Mouse (Mus musculus): ENCODE data around the gene Lin54. TPM values are rescaled to one million over a fixed set of nuclear protein-coding genes. Genes with fewer than 3 reads are reported as not detected.
A peak's percentile ranks its signal among the peaks of the same experiment; 100 is the strongest.
"Not testable (repeated sequence)": the region's sequence is repeated elsewhere in the genome, so short reads cannot be mapped to it uniquely, and the experiment has no call there.

The Lin54 gene
- total RNA-seq, 2 experiments from 2014 or later: 36.7 to 42.2 TPM

DNA sequence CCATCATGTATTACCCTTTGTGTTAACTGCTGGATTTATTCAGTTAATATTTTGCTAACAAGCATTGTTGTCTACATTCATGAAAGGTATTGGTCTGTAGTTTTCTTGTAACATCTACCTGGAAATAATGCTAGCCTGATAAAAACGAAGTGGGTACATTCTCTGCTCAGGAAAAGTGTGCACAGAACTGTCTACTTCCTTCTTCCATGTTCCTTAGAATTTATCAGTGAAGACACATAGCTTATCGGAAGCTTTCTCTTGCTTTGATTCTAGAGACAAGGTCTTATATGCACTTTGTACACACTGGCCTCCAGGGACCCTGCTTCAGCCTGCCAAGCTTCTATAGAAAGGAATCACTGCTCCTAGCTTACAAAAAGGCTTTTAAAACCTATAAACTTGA, 11.1 kb downstream of the Lin54 start:
- ATAC-seq (ENCODE audit: poor library complexity, severe bottlenecking): no peak

GRCm38 (mm10) chr5:100488231-100488630, 12.2 kb downstream of the Lin54 start:
- ATAC-seq (ENCODE audit: poor library complexity, severe bottlenecking): no peak

- ATAC-seq (ENCODE audit: poor library complexity, severe bottlenecking): peak; percentile 57
These were observed 13.3 kb downstream of the Lin54 start for GRCm38 (mm10) chr5:100487120-100487519.

DNA sequence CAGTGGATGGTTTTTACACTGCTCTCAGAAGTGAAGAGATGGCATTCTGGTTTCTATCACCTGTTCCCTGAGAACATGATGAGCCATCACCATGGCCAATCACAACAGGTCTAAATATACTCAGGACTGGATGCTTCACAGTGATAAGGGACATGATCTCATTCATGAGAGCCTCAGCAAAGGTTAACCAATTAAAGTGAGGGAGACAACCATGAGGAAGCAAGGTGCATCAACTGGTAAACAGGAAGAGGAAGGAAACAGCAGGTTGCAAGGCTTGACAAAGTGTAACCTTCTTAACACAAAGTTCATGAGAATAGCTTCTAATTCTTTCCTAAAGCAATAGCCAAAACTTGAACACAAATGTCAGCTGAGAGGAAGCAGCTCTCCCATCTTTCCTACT, 16.9 kb downstream of the Lin54 start:
- ATAC-seq (ENCODE audit: poor library complexity, severe bottlenecking): peak; percentile 45; the same call in 1 of the 2 replicates

DNA sequence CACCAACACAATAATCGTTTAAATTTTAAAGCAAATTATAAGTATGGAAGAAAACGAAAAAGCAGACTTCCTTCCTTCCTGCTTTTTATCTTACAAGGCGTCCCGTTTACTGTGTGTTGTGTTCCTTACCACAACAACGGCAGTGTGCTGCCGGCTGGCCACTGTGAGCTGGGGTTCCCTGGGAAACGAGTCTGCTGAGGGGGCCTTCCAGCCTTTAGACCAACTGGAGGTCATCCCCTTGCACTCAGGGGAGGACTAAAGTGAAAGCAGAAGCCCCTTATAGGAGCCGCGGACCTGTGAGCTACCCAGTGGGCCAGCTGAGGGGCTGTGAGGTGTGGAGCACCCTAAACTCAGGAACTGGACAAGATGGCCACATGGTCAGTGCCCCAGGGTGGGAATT, 22.8 kb downstream of the Lin54 start:
- ATAC-seq (ENCODE audit: poor library complexity, severe bottlenecking): no peak

GRCm38 (mm10) chr5:100476328-100476727, 24.1 kb downstream of the Lin54 start:
- ATAC-seq (ENCODE audit: poor library complexity, severe bottlenecking): peak; percentile 43; the same call in 1 of the 2 replicates

DNA sequence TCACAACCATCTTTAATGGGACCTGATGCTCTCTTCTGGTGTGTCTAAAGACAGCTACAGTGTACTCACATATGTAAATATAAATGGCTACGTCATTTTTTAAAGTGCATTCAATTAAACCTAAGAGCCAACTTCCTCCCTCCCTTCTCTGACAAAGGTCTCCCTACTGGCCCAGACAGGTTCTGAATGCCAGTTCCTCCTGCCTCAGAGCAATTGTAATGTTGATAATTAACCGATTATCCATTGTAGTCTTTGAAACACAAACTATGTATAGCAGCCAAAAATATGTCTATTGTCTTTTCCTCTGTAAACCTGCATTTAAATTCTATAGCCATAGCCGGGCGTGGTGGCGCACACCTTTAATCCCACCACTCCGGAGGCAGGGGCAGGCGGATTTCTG, 33.1 kb downstream of the Lin54 start:
- ATAC-seq (ENCODE audit: poor library complexity, severe bottlenecking): no peak

DNA sequence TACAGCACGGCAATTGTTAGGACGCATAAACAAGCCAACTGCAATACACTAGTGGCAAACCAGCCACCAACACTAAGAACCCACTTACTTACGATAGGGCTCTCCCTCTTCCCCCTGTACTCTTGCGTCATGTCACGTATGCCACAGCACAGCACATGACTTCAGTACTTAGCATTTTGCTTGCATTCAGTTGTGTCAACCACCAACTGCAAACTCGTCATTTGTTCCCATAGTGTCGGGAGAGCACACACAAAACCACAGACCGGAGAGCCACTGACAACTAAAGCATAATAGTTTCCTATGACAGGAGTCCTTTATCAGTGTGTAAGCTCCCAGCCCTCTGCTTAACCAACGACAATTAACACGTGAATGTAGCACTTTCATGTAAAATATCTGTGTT, 33.8 kb downstream of the Lin54 start:
- peak; percentile 98 for ATAC-seq (ENCODE audit: poor library complexity, severe bottlenecking)

DNA sequence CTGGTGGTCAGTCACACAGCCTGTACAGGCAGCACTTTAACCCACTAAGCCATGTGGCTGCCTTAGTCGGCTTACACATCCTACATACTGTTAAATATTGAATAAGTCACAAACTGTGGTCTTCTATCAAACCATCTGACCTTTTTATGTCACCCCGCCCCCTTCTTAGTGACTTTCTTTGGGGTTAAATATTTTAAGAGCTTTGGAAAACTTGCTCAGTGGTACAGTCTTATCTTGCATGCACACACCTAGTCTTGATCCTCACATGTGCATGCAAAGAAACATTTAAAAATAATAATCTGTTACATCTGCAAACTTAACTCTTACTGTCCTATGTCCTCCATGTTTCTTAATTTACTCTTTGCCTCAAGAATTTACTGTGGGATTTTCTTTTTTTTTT, 38.1 kb downstream of the Lin54 start:
- no peak for ATAC-seq (ENCODE audit: poor library complexity, severe bottlenecking)

GRCm38 (mm10) chr5:100461526-100461925, 38.9 kb downstream of the Lin54 start:
- ATAC-seq (ENCODE audit: poor library complexity, severe bottlenecking): no peak

DNA sequence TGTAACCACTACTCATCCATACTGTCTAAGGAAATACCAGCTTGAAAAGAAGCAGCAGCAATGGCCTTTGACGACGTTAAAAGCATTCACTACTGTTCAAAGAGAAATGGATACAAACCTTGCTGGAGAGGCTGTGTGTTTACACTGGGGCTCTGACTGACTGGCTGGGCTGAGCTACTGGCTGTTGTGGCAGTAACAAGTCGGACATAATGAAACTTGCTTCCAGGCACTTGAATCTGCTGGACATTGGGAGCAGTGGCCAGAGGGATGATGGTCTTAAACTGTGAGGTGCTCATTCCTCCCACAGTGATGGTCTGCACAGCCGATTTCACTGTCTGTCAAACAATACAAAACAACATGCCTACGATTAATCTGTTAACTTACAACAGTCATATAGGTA, 41.0 kb downstream of the Lin54 start:
- no peak for ATAC-seq (ENCODE audit: poor library complexity, severe bottlenecking)

DNA sequence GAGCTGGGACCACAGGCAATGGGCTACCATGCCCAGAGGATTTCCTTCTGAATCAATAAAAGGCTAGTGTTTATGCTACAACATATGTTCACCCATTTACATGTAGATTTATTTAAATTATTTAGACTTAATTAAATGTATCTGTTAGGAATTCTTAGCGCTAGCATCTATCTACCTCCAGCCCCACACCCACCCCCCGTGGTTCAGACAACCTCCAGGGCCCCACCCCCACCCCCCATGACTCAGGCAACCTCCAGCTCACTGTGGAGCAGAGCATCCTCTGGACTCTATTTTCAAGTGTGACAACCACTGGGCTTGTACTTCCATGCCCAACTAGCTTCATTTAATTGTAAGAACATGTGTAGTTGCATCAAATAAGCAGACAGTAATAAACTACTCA, 48.6 kb downstream of the Lin54 start:
- no peak for ATAC-seq (ENCODE audit: poor library complexity, severe bottlenecking)

DNA sequence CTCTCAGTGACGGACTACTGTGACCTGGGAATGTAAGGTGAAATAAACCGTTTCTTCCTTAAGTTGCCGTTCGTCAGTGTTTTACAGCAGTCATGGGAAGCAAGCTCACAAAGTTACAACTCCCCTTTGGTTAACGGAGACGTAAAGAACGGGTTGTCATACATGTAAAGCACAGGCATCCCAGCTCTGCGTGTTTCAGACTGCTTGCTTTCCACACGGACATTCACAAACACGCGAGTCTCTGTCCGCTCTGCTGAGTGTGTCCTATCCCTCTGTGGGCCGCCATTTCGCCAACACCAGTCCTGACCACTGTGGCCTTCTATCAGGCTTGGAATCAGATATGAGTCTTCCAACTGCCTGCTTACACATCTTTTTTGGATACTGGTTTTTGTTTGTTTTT, 61.6 kb downstream of the Lin54 start:
- no peak for ATAC-seq (ENCODE audit: poor library complexity, severe bottlenecking)

- ATAC-seq (ENCODE audit: poor library complexity, severe bottlenecking): no peak
These were observed 62.5 kb downstream of the Lin54 start for GRCm38 (mm10) chr5:100437917-100438316.

GRCm38 (mm10) chr5:100437086-100437485, 63.4 kb downstream of the Lin54 start:
- ATAC-seq (ENCODE audit: poor library complexity, severe bottlenecking): no peak; the same call in 1 of the 2 replicates

GRCm38 (mm10) chr5:100430966-100431365, 69.5 kb downstream of the Lin54 start:
- ATAC-seq (ENCODE audit: poor library complexity, severe bottlenecking): no peak

DNA sequence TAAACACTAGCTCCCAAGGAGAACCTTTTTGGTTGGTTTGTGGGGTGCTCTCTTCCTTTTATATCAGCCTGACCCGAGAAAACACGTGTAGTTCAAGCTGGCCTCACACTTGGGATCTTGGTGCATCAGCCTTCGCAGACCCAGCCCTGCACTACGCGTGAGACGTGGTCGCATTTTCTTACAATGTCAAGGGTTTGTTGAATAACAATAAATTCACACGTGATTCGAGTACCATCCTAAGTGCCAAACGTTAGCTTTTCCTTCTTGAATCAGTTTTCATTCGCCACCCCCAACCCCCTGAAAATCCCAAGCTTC, 70.4 kb downstream of the Lin54 start:
- peak; percentile 8; the same call in 1 of the 2 replicates for ATAC-seq (ENCODE audit: poor library complexity, severe bottlenecking)

DNA sequence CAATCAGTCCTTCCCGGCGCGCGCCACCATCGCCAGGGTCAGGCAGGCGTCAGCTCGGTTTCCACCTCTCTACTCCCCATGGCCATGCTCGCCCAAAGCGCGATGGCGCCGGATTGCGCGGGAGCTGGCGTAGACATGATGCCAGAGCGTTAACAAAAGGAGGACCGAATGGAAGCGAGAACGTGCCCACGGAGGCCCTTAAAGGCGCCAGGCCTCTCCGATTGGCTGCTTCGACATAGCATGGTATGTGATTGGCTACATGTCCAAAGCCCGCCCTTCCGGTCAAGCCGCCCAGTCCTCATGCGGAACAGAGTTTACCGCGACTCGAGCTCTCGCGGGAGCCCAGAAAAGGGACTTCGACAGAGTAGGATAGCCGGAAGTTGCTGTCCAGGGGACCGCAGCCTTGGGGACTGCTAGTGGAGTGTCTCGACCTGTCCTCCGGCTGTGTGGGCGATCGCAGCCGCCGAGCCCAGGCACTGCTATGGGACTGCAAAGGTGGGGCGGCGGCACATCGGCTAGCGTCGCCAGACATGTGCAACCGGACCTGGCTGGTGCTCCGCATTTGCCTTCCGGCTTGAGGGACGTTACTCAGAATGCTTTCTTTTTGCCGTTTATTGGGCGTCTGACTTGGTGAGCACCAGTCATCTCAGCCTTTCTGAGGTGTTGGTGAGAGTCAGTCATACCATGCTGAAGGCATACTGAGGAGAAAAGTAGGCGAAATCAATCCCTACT, 70.9 kb downstream of the Lin54 start:
- ATAC-seq (ENCODE audit: poor library complexity, severe bottlenecking): peak; percentile 98

- peak; percentile 29 for ATAC-seq (ENCODE audit: poor library complexity, severe bottlenecking)
These were observed 71.6 kb downstream of the Lin54 start for GRCm38 (mm10) chr5:100428734-100429343.

GRCm38 (mm10) chr5:100428031-100428733, 72.3 kb downstream of the Lin54 start:
- no peak for ATAC-seq (ENCODE audit: poor library complexity, severe bottlenecking)

GRCm38 (mm10) chr5:100427276-100427675, 73.2 kb downstream of the Lin54 start:
- no peak for ATAC-seq (ENCODE audit: poor library complexity, severe bottlenecking)

GRCm38 (mm10) chr5:100425823-100426222, 74.6 kb downstream of the Lin54 start:
- ATAC-seq (ENCODE audit: poor library complexity, severe bottlenecking): not testable (repeated sequence)

All from megakaryocyte, adult 5-6 weeks (primary cell).